Mouse (Mus musculus): ENCODE data around the gene Efemp1.

Gene Efemp1

DNA sequence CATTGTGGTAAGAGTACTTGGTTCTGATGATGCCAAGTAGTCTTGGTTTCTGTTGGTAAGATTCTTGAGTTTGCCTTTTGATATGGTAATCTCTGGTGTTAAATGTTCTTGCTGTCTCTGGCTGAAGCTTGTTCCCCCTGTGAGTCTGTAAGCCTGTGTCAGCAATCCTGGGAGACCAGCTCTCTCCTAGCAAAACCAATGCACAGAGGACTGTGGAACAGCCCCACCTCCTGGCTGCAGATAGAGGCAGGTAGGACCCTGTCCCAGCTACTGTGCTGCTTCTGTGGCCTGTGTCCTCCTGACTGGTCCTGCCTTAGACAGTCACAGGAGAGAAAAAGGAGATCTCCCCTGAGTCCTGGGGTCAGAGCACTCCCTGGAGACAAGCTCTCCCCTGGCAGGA is 81.4 kb downstream of the Efemp1 start:
- DNase-seq (ENCODE audit: low read depth, low spot score), result peak; percentile 4

DNA sequence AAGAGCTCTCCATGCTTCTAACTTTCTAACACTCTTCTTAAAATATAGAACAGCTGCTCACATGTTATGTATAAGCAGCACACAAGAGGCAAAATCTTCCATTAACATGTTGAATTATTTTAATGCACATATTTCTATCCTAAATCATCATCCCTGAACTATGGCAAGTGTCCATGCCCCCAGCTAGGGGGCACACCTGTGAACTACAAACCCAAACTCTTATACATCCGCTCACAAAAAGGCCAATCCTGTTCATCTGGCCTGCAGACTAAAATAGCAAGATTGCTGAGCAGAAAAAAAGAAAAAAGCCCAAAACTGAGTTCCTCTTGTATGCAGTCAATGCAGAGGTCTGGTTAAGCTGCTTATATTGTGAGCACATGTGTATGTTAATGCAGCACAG is 86.6 kb downstream of the Efemp1 start:
- no peak for DNase-seq (ENCODE audit: low read depth, low spot score)

GRCm38 (mm10) chr11:28951586-28952210 is 98.7 kb downstream of the Efemp1 start:
- no peak for DNase-seq (ENCODE audit: low read depth, low spot score)

- no peak for DNase-seq (ENCODE audit: low read depth, low spot score)
Observed at GRCm38 (mm10) chr11:28954673-28955304, 101.8 kb downstream of the Efemp1 start.

DNA sequence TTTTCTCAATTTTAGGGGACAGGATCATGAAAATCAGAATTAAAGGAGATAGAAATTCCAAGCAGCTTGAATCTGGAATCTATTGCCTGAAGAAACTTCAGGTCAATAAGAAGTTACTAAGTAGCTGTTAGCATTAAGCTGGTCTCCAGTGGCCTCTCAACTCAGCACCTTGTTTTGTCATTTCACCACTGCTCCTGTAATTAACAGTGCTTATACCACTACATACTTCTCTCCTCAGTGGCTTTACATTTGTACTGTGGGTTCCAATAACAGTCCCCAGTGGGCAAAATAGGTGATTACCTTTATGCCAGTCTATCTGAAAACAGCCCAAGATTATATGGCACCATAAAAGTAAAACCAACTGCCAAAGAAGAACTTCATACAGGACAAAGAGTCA is 102.3 kb downstream of the Efemp1 start:
- no peak for DNase-seq (ENCODE audit: low read depth, low spot score)

GRCm38 (mm10) chr11:28961381-28961780 is 108.4 kb downstream of the Efemp1 start:
- no peak for DNase-seq (ENCODE audit: low read depth, low spot score)
